Mouse (Mus musculus): ENCODE measurements around the gene Itgb8.

Itgb8 gene

GRCm38 (mm10) chr12:119146031-119146430 lies 92.6 kb downstream of the Itgb8 start:
- DNase-seq (ENCODE audit: low spot score), result no peak

GRCm38 (mm10) chr12:119137946-119138345 lies 100.7 kb downstream of the Itgb8 start:
- DNase-seq (ENCODE audit: low spot score), result no peak

- no peak for DNase-seq (ENCODE audit: low spot score)
These were observed 125.0 kb downstream of the Itgb8 start for GRCm38 (mm10) chr12:119113522-119114135.

- no peak for DNase-seq (ENCODE audit: low spot score)
These were observed 128.5 kb downstream of the Itgb8 start for GRCm38 (mm10) chr12:119110091-119110490.

Measured in layer of hippocampus, adult 11-12 months (tissue).